Mouse (Mus musculus): ENCODE results near the gene Zfp972. TPM values are rescaled to one million over a fixed set of nuclear protein-coding genes. Genes with fewer than 3 reads are reported as not detected.
"Not testable (repeated sequence)": the region's sequence is repeated elsewhere in the genome, so short reads cannot be mapped to it uniquely, and the experiment has no call there.

The Zfp972 gene
- total RNA-seq (2021): 1 to 10 TPM; 1.2 to 2.4 TPM
- long read RNA-seq, experiment 1: 0 reads
- long read RNA-seq, experiment 2: 0 reads

GRCm38 (mm10) chr2:177925563-177926103, at the start of gene Zfp972:
TSS of gene Zfp972 (minus strand) at chr2:177925613.
- not testable (repeated sequence) for DNase-seq (ENCODE audit: low spot score in 2 of 2)

- not testable (repeated sequence) for DNase-seq (ENCODE audit: low spot score in 2 of 2)
Observed at GRCm38 (mm10) chr2:177974814-177975213, 49.4 kb upstream of the Zfp972 start.

GRCm38 (mm10) chr2:177957145-177957544, 31.7 kb upstream of the Zfp972 start, which contains the start of gene Gm14326:
TSS of gene Gm14326 (minus strand) at chr2:177957297.
- peak; percentile 67 for DNase-seq (ENCODE audit: low spot score in 2 of 2)

- DNase-seq (ENCODE audit: low spot score in 2 of 2): peak in 1 of 2 experiments; percentile 19
Observed at GRCm38 (mm10) chr2:177956734-177957133, 31.3 kb upstream of the Zfp972 start.

GRCm38 (mm10) chr2:177903276-177903675, 22.1 kb downstream of the Zfp972 start:
- not testable (repeated sequence) for DNase-seq (ENCODE audit: low spot score in 2 of 2)

- DNase-seq (ENCODE audit: low spot score in 2 of 2): not testable (repeated sequence)
Observed at GRCm38 (mm10) chr2:177898171-177898570, 27.2 kb downstream of the Zfp972 start.

GRCm38 (mm10) chr2:177897046-177897578, 28.3 kb downstream of the Zfp972 start, which contains the start of gene Gm14327:
TSS of gene Gm14327 (plus strand) at chr2:177897096.
- not testable (repeated sequence) for DNase-seq (ENCODE audit: low spot score in 2 of 2)

- not testable (repeated sequence) for DNase-seq (ENCODE audit: low spot score in 2 of 2)
Observed at GRCm38 (mm10) chr2:177887743-177888142, 37.7 kb downstream of the Zfp972 start.

GRCm38 (mm10) chr2:177862254-177862653, 63.2 kb downstream of the Zfp972 start:
- DNase-seq (ENCODE audit: low spot score in 2 of 2): not testable (repeated sequence)

Other genes starting within 250 kb of the Zfp972 start
- 10 to 100 TPM; 28.7 to 41.9 TPM for gene Gm14322, start 166.3 kb downstream of the Zfp972 start, total RNA-seq (2021)
- gene Gm14325, start 85.3 kb downstream of the Zfp972 start, total RNA-seq (2021): 100 to 1,000 TPM in 1 of 2 experiments, 10 to 100 TPM in 1; 90.6 to 173 TPM
- gene Gm14327, start 28.5 kb downstream of the Zfp972 start, total RNA-seq (2021): 1 to 10 TPM; 5.7 to 6.9 TPM
- 10 to 100 TPM; 27.1 to 30.1 TPM for gene Gm14326, start 31.7 kb upstream of the Zfp972 start, total RNA-seq (2021)
- gene Zfp971, start 97.7 kb upstream of the Zfp972 start, total RNA-seq (2021): 10 to 100 TPM; 30.6 to 31.9 TPM
- 10 to 100 TPM; 21.3 to 31.7 TPM for gene Zfp931, start 152.9 kb upstream of the Zfp972 start, total RNA-seq (2021)
- 1 to 10 TPM; 1.2 to 2.1 TPM for gene Phactr3, start 193.4 kb upstream of the Zfp972 start, total RNA-seq (2021)

Data from adrenal gland, adult 18-20 months (tissue).